Mouse (Mus musculus) T-cell, adult 66 days (primary cell): ENCODE measurements around the gene Dgat2l6. TPM values are rescaled to one million over a fixed set of nuclear protein-coding genes. Genes with fewer than 3 reads are reported as not detected.

ENCODE experiments used
- total RNA-seq, 2 experiments: library from RNA; stranded (reverse); gene quantifications; 3 replicates in 1 of 2; 4 replicates in 1 of 2; pipeline ENCODE4 v1.2.4; 2023

Dgat2l6 gene
- under 1 TPM in 1 of 2 experiments, not detected in 1; 0.12 TPM for total RNA-seq

DNA sequence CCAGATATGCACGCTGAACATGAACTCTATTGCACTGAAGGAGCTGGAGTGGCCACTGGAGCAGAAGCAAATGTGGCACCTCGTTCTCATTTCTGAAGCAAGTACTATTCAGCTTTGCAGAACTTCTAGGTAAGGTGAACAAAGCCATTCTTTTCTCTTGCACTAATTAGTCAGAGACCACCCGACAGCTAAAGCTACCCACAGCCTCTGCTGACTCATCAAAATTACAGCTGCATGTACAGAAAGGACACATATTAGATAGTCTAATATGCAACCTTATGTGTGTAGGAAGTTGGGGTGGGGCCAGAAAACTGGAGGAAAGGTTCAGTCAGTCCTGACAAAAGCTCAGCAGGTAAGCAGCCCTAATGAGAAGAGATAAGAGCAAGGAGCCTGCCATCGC, at the start of gene Dgat2l6:
Gene Dgat2l6, plus strand, starts transcription at position 368 of the 400 bp plus-strand sequence.

DNA sequence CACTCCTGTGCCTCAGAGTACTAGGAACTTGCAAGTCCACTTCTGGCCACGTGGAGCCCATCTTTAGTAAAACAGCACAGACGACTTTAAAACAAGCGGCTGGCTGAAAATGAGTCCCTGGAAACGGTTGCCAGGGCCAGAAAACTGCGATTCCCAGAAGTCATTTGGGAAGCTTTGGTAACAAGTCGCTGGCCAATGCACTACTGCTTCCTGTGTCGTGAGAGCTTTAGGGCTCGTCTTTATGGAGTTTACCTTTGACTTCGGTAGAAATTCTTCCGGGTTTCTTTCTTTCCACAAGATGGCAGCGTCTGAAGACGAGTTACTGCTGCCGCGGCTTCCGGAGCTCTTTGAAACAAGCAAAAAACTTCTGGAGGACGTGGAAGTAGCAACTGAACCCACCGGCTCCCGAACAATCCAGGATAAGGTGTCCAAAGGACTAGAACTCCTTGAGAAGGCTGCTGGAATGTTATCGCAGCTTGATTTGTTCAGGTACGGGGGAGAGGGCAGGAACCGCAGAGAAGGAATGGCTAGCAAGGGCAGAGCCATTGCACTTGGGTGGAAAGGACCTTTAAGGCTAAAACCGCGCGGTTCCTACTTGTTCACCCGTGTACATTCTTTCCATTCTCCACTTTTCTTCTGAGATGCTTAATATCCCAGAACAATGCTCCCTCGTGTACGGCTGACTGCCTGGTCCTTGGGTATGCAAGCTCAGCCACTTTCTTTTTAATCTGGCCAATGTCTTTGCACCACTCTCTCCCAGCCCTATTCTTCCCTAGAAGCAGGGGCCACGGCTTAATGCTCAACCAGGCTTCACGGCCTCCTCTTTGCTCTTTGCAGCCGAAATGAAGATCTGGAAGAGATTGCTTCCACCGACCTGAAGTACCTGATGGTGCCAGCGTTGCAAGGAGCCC, 30.3 kb upstream of the Dgat2l6 start, which contains the start of gene Igbp1:
Gene Igbp1, plus strand, starts transcription at position 224 of the 911 bp plus-strand sequence.

DNA sequence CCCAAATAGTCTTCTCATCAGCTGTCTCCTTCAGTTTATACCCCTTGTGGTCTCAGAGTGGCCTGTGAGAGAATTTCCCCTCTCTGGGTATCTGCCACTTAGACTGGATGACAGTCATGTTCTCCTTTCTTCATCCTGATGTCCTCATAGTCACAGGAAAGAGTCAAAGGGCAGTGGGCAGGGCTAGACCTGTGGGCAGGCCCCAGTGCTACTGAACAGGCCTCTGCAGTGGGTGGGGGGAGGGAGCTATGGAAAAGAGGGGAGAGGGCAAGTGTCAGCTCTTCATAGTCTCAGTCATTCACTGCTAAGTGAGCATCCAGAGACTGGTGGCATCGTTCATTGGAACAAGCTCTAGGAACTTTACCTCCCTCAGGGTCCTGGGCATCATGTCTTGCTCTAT, 47.3 kb downstream of the Dgat2l6 start, which contains the start of gene Awat1:
Gene Awat1, plus strand, starts transcription at position 301 of the 400 bp plus-strand sequence.

DNA sequence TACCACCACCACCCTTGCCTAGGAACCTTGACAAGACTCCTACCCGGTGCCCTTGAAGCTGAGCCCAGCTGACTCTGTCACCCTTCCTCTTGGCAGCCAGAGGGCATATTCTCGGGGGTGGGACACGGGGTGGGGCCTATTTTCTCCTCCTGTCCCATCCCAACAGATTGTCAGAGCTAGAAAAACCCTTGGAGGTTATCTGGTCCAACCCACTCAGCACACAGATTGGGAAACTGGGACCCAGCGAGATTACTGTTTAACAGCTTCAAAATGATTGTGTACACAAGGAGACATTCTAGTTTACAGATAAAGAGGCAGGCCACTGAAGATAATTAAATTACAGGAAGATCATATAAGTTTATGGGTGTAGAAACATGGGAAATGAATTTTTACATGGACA, 70.2 kb downstream of the Dgat2l6 start, which contains the start of gene P2ry4:
Gene P2ry4, minus strand, starts transcription at position 79 of the 400 bp plus-strand sequence.

Other genes with a start within 250 kb of the Dgat2l6 start
- gene Otud6a, start 95.8 kb upstream of the Dgat2l6 start, total RNA-seq = not detected
- under 1 TPM; 0.47 to 0.79 TPM for gene Awat2, start 82.1 kb upstream of the Dgat2l6 start, total RNA-seq
- 10 to 100 TPM; 65.0 to 69.3 TPM for gene Igbp1, start 30.5 kb upstream of the Dgat2l6 start, total RNA-seq
- not detected for gene Awat1, start 47.4 kb downstream of the Dgat2l6 start, total RNA-seq
- not detected for gene P2ry4, start 70.0 kb downstream of the Dgat2l6 start, total RNA-seq
- gene Arr3, start 80.7 kb downstream of the Dgat2l6 start, total RNA-seq = not detected
- gene Kif4, start 100.9 kb downstream of the Dgat2l6 start, total RNA-seq = 1 to 10 TPM in 1 of 2 experiments, under 1 TPM in 1; 0.59 to 2.9 TPM
- gene Pdzd11, start 101.7 kb downstream of the Dgat2l6 start, total RNA-seq = 10 to 100 TPM; 15.6 to 20.7 TPM
- gene Gdpd2, start 205.0 kb downstream of the Dgat2l6 start, total RNA-seq = not detected
- 10 to 100 TPM in 1 of 2 experiments, 1 to 10 TPM in 1; 5.8 to 10.5 TPM for gene Dlg3, start 242.9 kb downstream of the Dgat2l6 start, total RNA-seq